Mouse (Mus musculus) lung, embryonic 14.5 days (tissue): Measurements from ENCODE around the gene Klhl10. TPM values are rescaled to one million over a fixed set of nuclear protein-coding genes. Genes with fewer than 3 reads are reported as not detected.

Source experiments
- ATAC-seq: fragments of 200-750 bp; cut with Nextera tagmentation; 2 replicates; pipeline ENCODE4 v1.8.0; 2017; ENCODE audit warnings: mild to moderate bottlenecking, moderate TSS enrichment, moderate library complexity; ENCODE audit not compliant: insufficient read depth
- DNase-seq: peaks from one replicate; pipeline ENCODE4 v3.0.0-alpha.2; 2015
- H3K27ac ChIP-seq: fragments of 300-500 bp; sonication (generic); 2 replicates; pipeline ENCODE4 v1.5.1; 2014; ENCODE audit warnings: low read depth, mild to moderate bottlenecking, moderate library complexity
- H3K27me3 ChIP-seq: fragments of 300-500 bp; sonication (generic); 2 replicates; pipeline ENCODE4 v1.6.1; 2014; ENCODE audit warnings: low read length, control low read depth; ENCODE audit not compliant: insufficient read depth
- H3K36me3 ChIP-seq: fragments of 300-500 bp; sonication (generic); 2 replicates; pipeline ENCODE4 v1.6.1; 2014; ENCODE audit warnings: control low read depth; ENCODE audit not compliant: insufficient read depth
- H3K4me1 ChIP-seq: fragments of 300-500 bp; sonication (generic); 2 replicates; pipeline ENCODE4 v1.6.1; 2014; ENCODE audit warnings: antibody characterized with exemption, control low read depth; ENCODE audit not compliant: insufficient read depth
- H3K4me2 ChIP-seq: fragments of 300-500 bp; sonication (generic); 2 replicates; pipeline ENCODE4 v1.6.1; 2014; ENCODE audit warnings: mild to moderate bottlenecking
- H3K4me3 ChIP-seq: fragments of 300-500 bp; sonication (generic); 2 replicates; pipeline ENCODE4 v1.5.1; 2014; ENCODE audit warnings: low read depth, low read length
- H3K9ac ChIP-seq: fragments of 300-500 bp; sonication (generic); 2 replicates; pipeline ENCODE4 v1.6.1; 2014
- H3K9me3 ChIP-seq: fragments of 300-500 bp; sonication (generic); 2 replicates; pipeline ENCODE4 v1.6.1; 2016; ENCODE audit warnings: low read depth, low read length, control low read depth
- CTCF ChIP-seq: IDR thresholded peaks from 2 replicates; pipeline ENCODE4 v1.5.1; 2016; ENCODE audit warnings: antibody characterized with exemption, low read depth
- WGBS: fragments of 180-500 bp; shearing (Covaris S2); extraction: QIAGEN DNeasy Blood & Tissue Kit; methylation state at CpG from one replicate; pipeline ENCODE4 v1.1.7; 2014; 5-methylcytosine and 5-hydroxymethylcytosine counted together
- polyA plus RNA-seq: library from polyadenylated mRNA; unstranded; fragments of >200 nt; fragmentation: Nextera tagmentation; extraction: Ambion mirVana; gene quantifications from 2 replicates; pipeline ENCODE4 v1.2.1, GENCODE M21; 2014

Klhl10 gene
- polyA plus RNA-seq, 1 experiment from 2014 or later, result 0.24 TPM

- Histone ChIP-seq H3K9ac (peak overlapping the region; percentile 76), H3K27me3 (no peaks in the 10 kb centered on the region), H3K4me2 (peak overlapping the region; percentile 78), H3K4me1 (peaks cover 24% of the 10 kb centered on the region; the same call in 1 of the 2 replicates), H3K27ac (peak overlapping the region; percentile 90), H3K4me3 (peak overlapping the region; percentile 72), H3K36me3 (no peaks in the 10 kb centered on the region), H3K9me3 (no peaks in the 10 kb centered on the region)
- TF ChIP-seq CTCF, result peak; percentile 66
- ATAC-seq, result peak; percentile 11
- peak; percentile 31 for DNase-seq
- WGBS, result 1% methylated on average over 42 of the region's 42 CpGs
These were observed 44.7 kb upstream of the Klhl10 start for GRCm38 (mm10) chr11:100396886-100397599.

DNA sequence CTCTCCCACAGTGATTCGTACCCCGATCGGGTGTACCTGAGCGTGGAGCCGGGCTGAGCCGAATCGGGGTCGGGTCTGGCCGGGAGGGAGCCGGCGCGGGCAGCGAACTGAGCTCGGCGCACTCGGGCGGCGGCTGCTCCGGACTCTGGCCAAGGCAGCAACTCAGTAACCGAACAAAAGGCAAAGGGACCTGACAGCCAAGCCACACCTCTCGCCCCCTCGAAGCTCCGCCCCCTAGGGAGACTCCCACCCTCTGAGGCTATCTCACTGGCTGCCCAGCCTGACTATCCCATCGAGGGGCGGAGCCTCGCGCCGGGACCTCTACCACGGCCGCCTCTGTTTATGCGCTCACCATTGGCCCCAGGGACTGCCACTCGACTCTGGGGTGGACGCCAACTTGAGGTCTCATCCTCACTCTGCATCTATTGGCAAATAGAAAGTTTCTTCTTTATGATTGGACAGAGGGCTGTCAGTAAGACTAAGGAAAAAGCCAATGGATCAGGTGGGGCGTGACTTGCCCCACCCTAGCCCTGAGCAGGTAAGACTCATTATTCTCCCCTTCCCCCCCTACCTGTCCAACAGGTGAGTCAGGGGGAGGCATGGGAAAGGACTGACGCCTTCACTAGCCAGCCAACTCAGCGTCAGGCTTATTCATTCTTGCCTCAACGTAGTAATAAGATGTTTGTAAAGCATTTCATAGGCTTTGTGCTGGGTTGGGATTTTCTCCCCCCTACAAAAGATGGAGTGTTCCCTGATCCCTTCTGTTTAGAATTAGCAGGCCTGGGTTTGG, 43.9 kb upstream of the Klhl10 start, which contains the start of gene Jup:
TSS of gene Jup (minus strand) at position 164 of the 790 bp plus-strand sequence.
- peak within 1 kb of the TSS; percentile 78 for H3K4me2 ChIP-seq
- peak; percentile 100 for DNase-seq
- WGBS, result 1% methylated on average over 37 of the region's 37 CpGs
- peak; percentile 98 for ATAC-seq
- H3K4me1 ChIP-seq, result peaks cover 26% of the 10 kb centered on the region; the same call in 1 of the 2 replicates
- H3K4me3 ChIP-seq, result peak within 1 kb of the TSS; percentile 72
- 0 out of 2 replicates have a peak, but pooled peaks have one; percentile 10 for TF ChIP-seq CTCF
- no peaks in the 10 kb centered on the region for H3K36me3 ChIP-seq
- H3K9ac ChIP-seq, result peak within 1 kb of the TSS; percentile 76
- H3K9me3 ChIP-seq, result no peaks in the 10 kb centered on the region
- H3K27me3 ChIP-seq, result no peaks in the 10 kb centered on the region
- H3K27ac ChIP-seq, result peak within 1 kb of the TSS; percentile 90

DNA sequence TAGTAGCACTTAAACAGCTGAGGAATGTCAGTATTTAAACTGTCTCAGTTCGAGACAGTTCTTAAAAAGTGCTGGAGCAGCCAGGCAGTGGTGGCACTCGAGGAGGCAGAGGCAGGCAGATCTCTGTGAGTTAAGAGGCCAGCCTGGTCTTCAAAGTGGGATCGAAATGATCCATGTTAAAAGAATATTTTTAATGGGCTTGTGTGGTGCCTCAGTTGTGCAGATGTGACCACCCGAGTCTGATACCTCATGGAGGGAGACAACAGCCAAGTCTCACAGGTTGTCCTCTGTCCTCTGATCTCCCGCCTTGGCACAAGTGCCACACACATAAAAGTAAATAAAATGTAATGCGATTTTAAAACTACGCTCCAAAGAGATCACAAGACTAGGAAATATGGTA, 43.2 kb upstream of the Klhl10 start:
- Histone ChIP-seq H3K27me3 (no peaks in the 10 kb centered on the region), H3K9me3 (no peaks in the 10 kb centered on the region), H3K27ac (peak overlapping the region; percentile 46; the same call in 1 of the 2 replicates), H3K4me2 (peak overlapping the region; percentile 78; the same call in 1 of the 2 replicates), H3K4me1 (peaks cover 29% of the 10 kb centered on the region; the same call in 1 of the 2 replicates), H3K36me3 (no peaks in the 10 kb centered on the region), H3K9ac (no peak overlapping the region), H3K4me3 (no peak overlapping the region)
- TF ChIP-seq CTCF, result no peak
- WGBS, result 85% methylated on average over 7 of the region's 7 CpGs
- DNase-seq (no peak), ATAC-seq (no peak)

DNA sequence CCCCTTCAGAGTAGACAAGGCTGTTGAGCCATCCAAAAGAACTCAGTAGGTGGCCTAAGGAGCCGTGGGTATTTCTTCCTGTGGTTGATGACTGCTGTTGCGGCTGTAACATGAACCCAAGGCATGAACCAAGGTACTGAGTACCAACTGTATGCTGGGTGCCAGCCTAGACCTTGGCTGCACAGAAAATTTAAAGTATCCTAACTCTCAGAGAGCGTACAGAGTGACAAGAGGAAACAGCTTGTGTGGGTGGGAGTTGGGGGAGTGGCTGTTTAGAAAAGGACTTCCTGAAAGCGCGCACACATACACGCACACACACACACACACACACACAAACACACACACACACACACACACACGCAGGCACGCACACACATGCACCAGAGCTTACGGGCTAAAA, 42.4 kb upstream of the Klhl10 start:
- no peak overlapping the region for H3K4me2 ChIP-seq
- H3K4me1 ChIP-seq, result peaks cover 29% of the 10 kb centered on the region; the same call in 1 of the 2 replicates
- no peaks in the 10 kb centered on the region for H3K9me3 ChIP-seq
- DNase-seq (peak; percentile 43), ATAC-seq (no peak)
- H3K27ac ChIP-seq, result no peak overlapping the region
- H3K9ac ChIP-seq, result no peak overlapping the region
- H3K36me3 ChIP-seq, result no peaks in the 10 kb centered on the region
- H3K4me3 ChIP-seq, result no peak overlapping the region
- WGBS, result 60% methylated on average over 9 of the region's 9 CpGs
- no peaks in the 10 kb centered on the region for H3K27me3 ChIP-seq
- TF ChIP-seq CTCF, result no peak

GRCm38 (mm10) chr11:100399727-100400538, 41.8 kb upstream of the Klhl10 start:
- TF ChIP-seq CTCF, result no peak
- peaks cover 31% of the 10 kb centered on the region; the same call in 1 of the 2 replicates for H3K4me1 ChIP-seq
- whole genome bisulfite sequencing, result 68% methylated on average over 12 of the region's 12 CpGs

DNA sequence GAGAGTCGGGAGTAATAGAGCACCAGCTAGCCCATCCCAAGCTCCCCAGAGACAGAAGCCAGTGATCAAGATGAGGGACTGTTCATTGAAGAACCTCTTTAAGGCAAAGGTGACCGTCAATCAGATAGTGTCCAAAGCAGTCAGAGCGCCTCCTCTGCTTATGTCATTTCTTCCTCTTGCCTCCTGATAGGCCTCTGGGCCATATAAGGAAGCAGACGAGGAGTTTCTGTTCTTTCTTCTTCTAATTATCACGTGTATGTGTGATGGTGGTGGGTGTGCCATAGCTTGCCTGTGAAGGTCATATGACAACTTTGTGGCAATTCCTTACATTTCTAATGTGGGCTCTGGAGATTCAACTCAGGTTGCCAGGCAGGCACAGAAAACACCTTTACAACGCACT, 40.9 kb upstream of the Klhl10 start:
- ATAC-seq, result no peak
- H3K4me3 ChIP-seq, result no peak overlapping the region
- H3K27me3 ChIP-seq, result no peaks in the 10 kb centered on the region
- H3K9me3 ChIP-seq, result no peaks in the 10 kb centered on the region
- no peak overlapping the region for H3K27ac ChIP-seq
- H3K9ac ChIP-seq, result no peak overlapping the region
- no peak overlapping the region for H3K4me2 ChIP-seq
- DNase-seq, result no peak
- H3K4me1 ChIP-seq, result peaks cover 25% of the 10 kb centered on the region; the same call in 1 of the 2 replicates
- H3K36me3 ChIP-seq, result no peaks in the 10 kb centered on the region
- 74% methylated on average over 6 of the region's 6 CpGs for WGBS
- TF ChIP-seq CTCF, result no peak

More at GRCm38 (mm10) chr11:100399727-100400538, 41.8 kb upstream of the Klhl10 start:
- H3K36me3 ChIP-seq, result no peaks in the 10 kb centered on the region
- no peaks in the 10 kb centered on the region for H3K9me3 ChIP-seq
- no peak for ATAC-seq
- H3K4me2 ChIP-seq, result no peak overlapping the region
- no peak overlapping the region for H3K4me3 ChIP-seq
- H3K27ac ChIP-seq, result no peak overlapping the region
- H3K27me3 ChIP-seq, result no peaks in the 10 kb centered on the region
- DNase-seq, result no peak
- H3K9ac ChIP-seq, result no peak overlapping the region
